Mouse (Mus musculus) layer of hippocampus, adult 6 months (tissue): ENCODE measurements around the gene Rreb1. TPM values are rescaled to one million over a fixed set of nuclear protein-coding genes. Genes with fewer than 3 reads are reported as not detected.

Experiments
- long read RNA-seq, 2 experiments: library from polyadenylated mRNA; unstranded; transcript quantifications; one replicate each; pipeline ENCODE4 v2.0.0; 2019 to 2020
- polyA plus RNA-seq: library from polyadenylated mRNA; unstranded; fragments of <200 nt; fragmentation: Nextera tagmentation; gene quantifications from 2 replicates; pipeline ENCODE4 v1.2.3, GENCODE M21; 2021

Gene Rreb1
- 1.4 and 2.0 TPM in 2 replicates for polyA plus RNA-seq
- long read RNA-seq, experiment 1, result 0 reads
- long read RNA-seq, experiment 2, partial matches to known transcripts, result 5 of 7 reads
- long read RNA-seq, experiment 2, other reads (novel, unspliced or antisense), result 2 of 7 reads

GRCm38 (mm10) chr13:37778147-37778593 lies at the start of gene Rreb1:
Gene Rreb1 (plus strand): TSS chr13:37778400.

GRCm38 (mm10) chr13:37993704-37994404 lies 215.7 kb downstream of the Rreb1 start, which contains the start of gene Ssr1:
Gene Ssr1 (minus strand): TSS chr13:37994217.

Other genes starting within 250 kb of the Rreb1 start
- 39.1 and 66.1 TPM in 2 replicates for gene Ssr1, start 215.8 kb downstream of the Rreb1 start, polyA plus RNA-seq